Mouse (Mus musculus) 3T3-L1 (cell line): ENCODE results near the gene Stambp.
"Not testable (repeated sequence)": the region's sequence is repeated elsewhere in the genome, so short reads cannot be mapped to it uniquely, and the experiment has no call there.

Source experiments
- DNase-seq: peaks from one replicate; pipeline ENCODE4 v3.0.0-alpha.2; 2015; ENCODE audit warnings: low read depth, low spot score

Gene Stambp

DNA sequence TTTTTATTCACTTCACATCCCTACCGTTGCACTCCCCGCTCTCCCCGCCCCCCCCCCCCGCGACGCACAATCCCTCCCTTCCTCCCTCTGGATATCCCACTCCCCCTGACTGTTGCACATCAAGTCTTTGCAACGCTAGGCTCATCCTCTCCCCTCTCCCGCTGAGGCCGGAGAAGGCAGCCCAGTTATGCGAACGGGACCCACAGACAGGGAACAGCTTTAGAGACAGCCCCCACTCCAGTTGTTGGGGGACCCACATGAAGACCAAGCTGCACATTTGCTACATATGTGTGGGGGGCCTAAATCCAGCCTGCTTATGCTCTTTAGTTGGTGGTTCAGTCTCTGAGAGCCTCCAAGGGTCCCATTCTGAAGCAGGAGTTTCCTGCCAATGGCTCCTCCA is at the start of gene Stambp:
Gene Stambp, minus strand, starts transcription at position 59 of the 400 bp plus-strand sequence.
- no peak for DNase-seq

DNA sequence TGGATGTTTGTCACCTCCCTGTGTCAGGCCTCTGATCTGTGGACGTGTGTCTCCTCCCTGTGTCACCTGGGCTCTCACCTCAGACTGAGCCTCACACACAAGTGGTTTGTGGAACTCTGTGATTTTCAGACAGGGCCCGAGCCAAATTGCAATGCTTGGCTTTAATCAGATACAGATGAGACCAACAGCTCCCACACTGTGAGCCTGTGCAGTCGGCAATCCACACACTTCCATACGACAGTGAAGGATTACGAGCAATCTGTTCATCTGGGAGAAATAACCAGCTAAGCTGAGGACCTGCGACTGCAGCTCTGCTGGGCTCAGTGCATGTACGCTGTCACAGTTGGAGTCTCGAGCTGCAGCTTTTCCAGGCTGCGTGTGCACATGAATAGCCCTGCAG is 47.4 kb upstream of the Stambp start:
- no peak for DNase-seq

DNA sequence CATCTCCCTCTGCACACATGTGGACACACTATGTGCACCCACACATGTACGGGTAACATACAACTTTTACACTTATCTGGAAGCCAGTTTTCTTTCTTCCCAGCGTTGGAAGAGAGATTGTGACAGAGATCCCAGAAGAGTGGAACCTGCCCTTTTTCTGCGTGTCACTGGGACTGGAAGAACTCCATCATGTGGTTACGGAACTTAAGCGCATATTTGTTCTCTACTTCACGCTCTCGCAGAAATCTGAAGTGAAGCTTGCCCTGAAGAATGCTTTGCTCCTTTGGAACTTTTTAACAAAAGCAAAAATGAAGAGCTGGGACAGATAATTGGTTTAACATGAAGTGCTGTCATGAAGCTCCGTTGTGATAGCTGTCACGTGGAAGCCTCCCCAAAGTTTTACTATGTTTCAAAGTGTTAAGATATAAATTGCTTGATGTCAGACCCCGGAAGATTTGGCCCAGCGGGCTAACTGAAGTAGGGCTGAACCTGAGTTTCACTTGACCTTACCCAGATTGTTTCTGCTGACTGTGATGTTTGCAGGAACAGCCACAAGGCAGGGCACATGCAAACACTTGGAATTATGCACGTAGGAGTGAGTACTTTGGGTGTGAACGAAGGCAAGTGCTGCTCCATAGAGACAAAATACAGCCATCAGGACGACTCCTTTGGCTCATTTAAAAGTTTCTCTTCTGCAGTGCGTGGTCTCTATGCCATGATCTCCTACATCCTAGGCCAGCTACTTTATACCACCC is 45.2 kb upstream of the Stambp start:
- DNase-seq, result no peak

DNA sequence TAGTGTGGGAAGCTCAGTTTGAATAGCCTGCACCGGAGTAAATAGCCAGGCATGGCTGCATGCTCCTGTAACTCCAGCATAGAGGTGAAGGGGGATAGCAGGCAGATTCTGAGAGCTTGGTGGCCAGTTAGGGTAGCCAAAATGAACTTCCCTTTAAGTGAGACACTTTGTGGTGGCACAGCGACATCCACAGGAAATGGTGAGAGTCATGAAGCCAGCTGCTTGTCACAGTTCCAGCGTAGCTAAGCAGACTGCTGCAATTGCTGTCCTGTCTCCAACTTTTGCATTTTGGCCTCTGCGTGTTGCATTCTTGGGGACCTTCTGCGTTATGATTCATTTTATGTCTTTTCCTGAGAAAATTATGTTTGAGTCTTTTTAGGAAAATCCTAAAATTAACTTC is 44.0 kb upstream of the Stambp start:
- no peak for DNase-seq

DNA sequence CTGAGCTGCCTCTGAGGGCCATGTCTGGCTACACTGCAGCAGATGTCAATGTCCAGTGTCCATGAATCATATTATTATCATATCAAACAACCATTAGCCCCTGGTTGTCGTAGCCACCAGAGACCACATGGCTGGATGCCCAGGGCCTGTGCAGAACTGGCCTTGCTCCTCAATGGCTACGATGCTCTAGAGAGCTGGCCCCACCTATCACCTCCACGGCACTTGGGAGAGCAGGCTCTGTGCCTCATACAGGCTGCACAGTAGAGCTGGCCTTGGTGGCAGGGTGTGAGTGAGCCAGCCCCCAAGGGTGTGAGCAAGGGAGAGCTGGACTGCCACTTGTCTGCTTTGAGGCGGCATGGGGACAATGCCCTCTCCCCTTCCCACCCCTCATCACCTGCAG is 41.9 kb upstream of the Stambp start:
- no peak for DNase-seq

DNA sequence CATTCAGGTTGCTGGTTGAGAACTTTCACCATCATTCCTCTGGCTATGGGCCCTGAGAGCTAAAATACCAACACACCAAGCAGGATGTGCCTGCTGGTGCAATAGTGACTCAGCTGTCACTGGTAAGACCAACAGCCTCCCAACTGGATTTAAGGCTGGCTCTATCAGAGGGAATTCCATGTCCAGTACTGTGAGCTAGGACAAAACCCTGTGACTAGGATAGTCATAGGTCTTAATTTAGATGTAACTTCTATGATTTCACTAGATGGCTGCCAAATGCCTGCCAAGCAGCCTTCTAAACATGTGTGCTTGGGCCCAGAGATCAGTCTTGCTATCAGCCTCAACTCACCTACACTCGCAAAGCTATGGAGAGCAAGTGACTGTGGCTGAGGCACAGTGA is 40.4 kb upstream of the Stambp start:
- no peak for DNase-seq

DNA sequence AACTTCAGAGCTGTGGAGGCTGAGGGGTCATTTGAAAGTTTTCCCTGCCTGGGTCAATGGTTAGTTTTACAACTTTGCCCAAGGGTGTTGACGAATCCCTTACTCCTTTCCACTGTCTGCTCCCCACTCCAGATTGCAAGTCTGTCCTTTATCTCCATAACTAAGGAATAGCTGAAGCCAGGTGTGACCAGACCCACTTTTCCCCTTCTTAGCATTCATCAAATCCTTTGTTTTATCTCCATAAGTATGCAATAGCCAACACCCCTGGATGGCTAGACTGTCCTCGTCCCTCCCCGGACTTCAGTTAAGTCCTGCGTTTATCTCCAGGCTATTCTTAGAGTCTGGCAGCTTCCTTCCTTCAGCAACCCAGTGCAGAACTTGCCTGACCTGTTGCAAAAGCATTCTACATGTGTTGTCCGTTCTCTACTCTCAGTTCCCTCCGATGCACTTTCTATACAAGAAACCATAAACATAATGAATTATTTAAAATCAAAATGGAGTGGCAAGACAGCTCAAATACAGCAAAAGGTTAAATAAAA is 27.2 kb upstream of the Stambp start:
- no peak for DNase-seq

DNA sequence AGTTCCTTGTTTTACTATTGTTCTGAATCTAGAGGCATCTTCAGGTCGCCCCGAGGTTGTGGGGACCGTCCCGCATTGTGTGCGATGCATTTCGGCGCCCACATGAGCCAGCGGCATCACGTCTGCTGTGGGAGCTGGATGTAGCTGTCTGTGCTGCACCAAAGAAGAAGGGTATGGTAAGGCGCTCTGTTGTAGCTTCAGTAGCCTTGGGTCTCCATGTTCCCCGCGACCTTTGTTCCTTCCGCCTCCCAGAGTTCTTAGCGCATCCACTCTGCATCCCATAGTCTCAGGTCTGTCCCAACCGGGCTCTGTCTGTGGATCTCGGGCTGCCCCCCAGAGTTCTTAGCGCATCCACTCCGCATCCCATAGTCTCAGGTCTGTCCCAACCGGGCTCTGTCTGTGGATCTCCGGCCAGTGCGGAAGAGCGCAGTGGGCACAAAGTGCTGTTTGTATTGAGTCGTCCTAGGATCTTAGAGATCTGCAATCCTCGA is 26.6 kb upstream of the Stambp start:
- DNase-seq, result no peak

DNA sequence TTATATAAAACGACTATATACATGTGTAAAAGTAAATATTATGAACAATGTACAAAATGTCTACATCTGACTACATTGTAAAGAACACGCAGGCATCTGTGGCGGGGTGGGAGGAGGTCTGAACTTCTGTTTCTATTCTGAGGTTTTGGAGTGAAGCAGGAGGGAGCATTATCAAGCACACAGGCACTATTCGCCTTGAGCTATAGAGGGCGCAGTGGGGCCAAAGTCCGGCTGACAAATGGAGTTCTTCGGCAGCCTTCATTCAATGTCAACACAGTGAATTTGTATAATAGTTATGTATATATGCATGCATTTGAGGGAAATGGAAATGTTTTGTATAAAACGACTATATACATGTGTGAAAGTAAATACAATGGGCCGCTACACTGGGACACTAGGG is 26.1 kb upstream of the Stambp start:
- DNase-seq, result peak; percentile 37

DNA sequence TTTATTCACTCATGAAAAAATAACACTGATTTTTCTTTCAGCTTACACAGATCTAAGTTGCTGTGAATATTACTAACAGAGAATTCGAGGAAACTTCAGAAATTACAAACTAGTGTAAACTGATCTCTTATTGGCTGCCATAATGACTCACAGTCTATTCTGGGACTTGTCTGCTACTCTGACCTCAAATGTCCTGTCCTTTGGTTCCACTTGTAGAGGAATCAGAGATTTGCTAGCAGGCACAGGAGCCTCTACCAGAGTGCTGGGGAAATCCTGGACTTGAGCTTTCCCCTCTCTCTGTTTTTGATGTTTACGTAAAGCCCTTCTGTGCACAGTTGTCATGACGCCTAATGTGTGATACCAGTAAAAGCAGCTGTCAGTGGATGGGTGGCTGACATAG is 25.5 kb upstream of the Stambp start:
- peak; percentile 50 for DNase-seq

DNA sequence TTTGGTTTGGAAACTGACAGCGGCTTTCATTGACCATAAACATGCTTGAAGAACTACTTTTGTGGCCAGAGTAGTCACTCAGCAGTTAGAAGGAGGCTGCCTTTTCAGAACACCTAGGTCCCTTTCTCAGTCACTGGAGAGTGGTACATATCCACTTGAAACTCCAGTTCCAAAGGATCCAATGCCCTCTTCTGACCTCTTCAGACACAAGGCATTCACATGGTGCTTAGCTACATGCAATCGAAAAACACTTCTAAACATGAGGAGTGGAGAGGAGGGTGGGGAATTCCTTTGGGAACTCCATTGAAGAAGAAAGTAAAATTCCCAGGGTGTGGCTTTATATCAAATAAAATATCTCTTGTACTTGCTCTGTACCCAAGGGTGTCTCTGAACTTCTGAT is 22.5 kb upstream of the Stambp start:
- no peak for DNase-seq

DNA sequence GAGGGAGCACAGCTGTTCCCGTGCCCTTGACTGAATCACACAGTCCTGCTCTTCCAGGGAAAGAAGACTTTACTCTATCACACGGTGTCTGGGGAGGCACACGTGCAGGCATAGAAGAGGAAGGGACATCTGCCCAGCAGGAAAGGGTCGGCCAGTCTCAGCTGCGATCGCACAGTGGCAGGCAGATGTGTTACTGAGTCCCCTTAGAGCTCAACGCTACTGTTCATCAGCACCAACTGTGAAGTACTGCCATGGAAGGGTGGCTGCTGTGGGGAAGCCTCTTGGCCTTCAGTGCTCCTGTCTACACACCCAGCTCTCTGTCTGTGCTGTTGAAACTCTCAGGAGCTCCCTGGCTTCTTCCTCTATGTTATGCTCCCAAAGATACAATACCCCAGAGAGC is 21.4 kb upstream of the Stambp start:
- no peak for DNase-seq

DNA sequence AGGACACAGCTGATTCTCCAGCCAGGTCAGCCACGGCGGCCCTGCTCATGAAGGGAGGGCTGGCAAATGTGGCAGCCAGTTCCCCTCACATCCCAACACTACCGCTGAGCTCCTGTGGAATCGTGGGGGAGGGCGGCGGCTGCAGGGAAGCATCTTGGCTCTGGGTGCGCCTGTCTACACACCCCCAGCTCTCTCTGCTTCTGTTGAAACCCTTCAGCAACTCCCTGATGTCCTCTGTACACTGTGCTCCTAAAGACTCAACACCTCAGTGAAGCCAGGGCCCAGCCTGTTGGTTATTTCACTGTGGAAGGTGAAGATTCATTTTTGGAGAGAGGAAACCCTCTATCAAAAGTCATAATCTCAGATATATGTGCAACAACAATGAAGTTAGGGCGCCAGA is 19.5 kb upstream of the Stambp start:
- no peak for DNase-seq

DNA sequence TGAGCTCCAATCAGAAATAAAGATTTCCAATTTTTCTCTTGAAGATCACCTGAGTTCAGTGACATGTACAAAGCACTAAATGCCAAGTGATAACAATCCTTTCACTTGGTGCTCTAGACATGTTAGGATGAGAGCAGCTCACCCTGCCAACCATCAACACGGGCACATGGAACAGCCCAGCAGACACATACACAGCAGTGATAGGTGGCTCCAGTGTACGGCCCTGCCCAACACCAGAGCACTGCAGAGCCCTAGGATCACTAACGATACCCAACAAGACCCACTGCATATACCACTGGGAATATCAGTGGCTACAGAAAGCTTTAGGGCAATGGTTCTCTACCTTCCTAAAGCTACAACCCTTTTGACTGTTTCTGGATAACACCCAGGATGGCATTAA is 17.8 kb upstream of the Stambp start:
- no peak for DNase-seq

DNA sequence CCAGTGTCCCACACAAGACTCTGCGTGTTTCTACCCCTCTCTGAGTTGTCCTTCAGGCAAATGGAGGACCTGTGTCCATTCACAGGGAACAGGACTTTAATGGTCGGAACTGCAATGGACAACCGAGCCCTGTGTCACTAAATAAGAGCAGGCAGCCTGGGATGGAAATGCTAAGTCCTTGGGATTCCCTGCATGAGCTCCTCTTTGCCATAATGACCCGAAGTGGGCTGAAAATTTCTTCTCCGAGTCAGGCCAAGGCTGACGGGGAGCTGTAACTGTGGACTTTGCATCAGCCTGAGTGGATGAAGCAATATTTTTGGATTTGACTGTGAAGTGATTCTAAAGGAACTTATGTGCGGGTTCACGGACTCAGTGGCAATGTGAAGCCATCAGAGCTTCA is 14.7 kb upstream of the Stambp start:
- not testable (repeated sequence) for DNase-seq

DNA sequence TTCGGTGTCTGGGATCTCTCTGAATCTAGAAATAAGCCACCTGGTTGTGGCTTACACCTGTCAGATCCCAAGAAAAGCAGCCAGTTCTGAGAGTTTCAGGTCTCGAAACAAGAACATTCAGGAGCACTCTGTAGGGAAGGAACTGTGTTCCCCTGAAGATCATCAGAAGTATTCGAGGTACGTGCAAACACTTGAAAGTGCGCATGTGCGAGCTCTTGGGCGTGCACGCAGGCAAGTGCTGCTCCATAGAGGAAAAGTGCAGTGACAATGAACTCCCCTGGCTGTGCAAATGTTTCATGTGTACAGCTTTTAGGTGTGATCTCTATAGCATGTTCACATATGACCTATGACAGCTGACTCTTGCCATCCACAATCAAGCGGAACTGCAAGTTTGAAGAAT is 12.8 kb upstream of the Stambp start:
- not testable (repeated sequence) for DNase-seq

DNA sequence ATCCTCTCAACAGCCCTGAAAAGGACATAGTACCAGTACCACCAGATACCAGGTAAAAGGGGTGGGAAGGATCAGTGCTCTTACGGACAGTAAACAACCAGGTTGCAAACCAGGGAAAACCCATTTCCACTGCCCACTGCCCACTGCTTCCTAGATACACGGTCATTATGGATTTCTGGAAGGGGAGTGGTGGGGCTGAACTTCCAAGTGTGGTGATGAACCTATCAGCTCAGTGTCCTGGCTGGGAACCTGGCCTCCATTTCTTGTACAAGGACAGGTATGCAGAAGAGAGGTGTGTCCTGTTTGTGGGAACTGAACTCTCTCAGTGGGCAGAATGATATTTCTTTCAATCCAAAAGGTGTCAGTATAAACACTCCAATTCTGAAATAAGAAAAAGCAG is 11.1 kb upstream of the Stambp start:
- no peak for DNase-seq

DNA sequence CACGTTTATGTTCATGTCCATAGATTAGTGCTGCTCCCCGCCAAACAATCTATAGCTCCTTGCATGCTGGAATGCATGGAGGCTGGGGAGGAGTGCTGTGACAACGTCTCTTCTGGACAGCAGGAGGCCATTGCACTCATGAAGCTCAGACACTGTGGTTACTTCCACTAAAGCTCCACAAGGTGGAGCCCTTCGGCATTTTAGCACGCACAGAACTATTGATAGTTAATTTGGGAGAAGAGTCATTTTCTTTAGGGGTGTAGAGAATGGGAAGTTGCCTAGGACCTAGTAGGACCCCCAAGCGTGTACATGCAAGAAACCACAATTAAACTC is 10.4 kb upstream of the Stambp start:
- peak; percentile 82 for DNase-seq

DNA sequence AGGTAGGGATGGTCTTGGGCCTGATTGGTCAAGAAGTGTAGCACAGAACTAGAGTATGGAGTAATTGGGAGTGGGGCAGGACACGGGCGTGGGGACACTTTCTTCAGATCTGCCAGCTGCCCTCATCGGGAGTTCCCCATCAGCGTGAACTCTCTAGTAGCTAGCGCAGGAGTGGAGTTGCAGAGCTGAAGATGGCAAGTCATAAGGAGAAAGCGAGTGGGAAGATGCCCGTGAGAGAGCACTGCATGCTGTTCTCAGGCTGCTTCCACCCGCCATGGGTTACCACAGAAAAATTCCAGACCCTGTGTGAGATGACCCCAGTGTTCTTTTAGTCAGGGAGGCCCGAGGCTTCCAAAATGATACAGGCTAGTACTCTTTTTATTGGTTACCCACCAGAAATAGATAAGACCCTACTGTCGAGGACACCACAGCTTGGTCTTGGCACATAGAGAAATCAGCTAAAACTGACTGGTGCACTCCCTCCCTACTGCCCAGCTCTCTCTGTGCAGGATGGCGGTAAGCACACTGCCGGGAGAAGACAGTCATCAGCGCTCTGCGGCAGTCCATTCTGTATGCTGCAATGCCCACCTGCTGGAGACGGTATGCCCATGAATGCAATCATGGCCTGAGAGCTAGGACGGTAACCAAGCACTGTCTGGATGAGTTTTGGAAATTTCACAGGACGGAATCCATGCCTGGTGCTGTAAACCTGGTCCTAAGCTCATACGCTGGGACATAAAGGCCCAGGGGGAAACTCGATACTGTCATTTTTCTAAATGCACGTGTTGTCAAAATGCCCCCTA is 9.8 kb upstream of the Stambp start:
- DNase-seq, result no peak

DNA sequence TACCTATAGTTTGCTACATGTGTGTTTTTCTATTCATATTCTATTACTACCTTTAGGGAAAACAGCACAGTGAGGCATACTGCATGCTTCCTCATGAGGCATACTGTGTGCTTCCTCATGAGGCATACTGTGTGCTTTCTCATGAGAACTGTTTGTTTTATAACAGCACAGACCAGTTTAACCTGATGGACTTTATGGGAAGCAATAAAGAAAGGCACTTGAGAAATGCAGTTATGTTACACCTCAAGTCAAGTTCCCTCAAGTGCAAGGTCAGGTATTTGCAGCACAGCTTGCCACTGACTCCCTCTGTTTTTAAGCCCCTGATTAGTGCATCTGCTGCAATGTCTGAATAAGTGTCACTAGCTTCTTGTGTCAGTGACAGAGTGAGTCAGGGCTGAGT is 5.0 kb upstream of the Stambp start:
- DNase-seq, result no peak

DNA sequence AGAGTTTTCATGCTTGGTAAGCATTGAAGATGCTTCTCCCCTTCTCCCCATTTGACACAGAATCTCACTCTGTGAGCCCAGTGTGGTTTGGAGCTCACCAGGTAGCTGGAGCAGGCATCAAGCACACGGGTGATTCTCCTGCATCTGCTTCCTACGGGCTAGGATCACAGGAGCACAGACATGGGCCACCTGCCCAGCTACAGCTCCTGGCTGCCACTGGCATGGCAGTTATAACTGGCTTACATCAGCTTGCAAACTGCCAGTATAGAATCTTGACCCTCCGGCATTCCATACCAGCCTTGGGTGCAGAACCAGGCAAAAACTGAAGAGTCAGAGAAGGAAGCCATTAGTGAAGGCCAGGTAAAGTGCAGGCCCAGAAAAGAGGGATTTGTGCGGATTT is 3.1 kb upstream of the Stambp start:
- DNase-seq, result no peak

DNA sequence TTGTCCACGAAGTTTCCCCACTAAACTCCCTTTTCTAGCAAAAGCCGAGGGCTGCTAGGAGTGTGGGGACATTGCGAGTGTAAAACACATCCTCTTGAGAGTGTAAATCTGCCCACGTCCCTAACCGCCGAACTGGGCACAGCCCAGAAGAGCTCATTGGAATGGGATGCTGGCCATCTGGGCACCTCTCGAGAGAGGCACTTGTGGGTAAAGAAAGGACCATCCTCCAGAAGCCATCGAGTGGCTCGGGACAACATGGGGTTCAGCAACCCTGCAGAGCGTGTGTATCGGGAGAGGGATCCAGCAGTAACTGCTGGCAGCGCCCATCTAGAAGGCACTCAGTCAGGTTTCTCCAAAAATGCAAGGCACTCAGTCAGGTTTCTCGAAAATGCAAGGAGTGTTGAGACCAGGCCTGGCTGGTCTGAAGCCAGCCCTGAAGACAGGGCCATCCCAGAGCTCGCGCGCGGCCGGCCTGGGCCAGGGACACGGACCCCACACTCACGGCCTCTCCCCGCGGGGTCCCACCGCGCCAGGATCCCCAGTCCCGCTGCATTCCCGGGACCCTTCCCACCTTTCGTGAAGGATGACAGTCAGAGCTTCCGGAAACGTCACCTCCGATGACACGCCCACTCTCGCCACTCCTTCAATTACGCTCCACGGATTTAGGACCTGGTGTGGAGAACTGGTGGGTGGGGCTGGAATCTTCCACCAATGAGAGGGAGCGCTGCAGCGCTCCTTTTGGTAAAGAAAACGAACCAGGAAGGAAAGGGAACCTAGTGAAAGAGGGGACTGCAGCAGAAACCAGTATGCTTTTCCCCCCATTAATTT is 475 bp downstream of the Stambp start:
- peak; percentile 98 for DNase-seq
